Mouse (Mus musculus) CH12.LX (cell line): ENCODE results near the gene Zfp874a.

Experiments used
- CTCF ChIP-seq, 2 experiments: IDR thresholded peaks in 1 of 2; conservative IDR thresholded peaks in 1 of 2; 2 replicates each; pipeline ENCODE4 v1.5.1; 2011 to 2012; ENCODE audit warnings: low read depth in 2 of 2, low read length in 2 of 2, improper control_type of control experiment in 1 of 2, inconsistent platforms in 1 of 2, mild to moderate bottlenecking in 1 of 2, moderate library complexity in 1 of 2
- EP300 ChIP-seq: IDR thresholded peaks from 2 replicates; pipeline ENCODE4 v1.6.1; 2011; ENCODE audit warnings: low read length, improper control_type of control experiment
- MAFK ChIP-seq: IDR thresholded peaks from 2 replicates; pipeline ENCODE4 v1.6.1; 2011; ENCODE audit warnings: low read length, improper control_type of control experiment; ENCODE audit not compliant: insufficient replicate concordance
- POLR2A ChIP-seq: IDR thresholded peaks from 2 replicates; pipeline ENCODE4 v1.6.1; 2011; ENCODE audit warnings: low read depth, mild to moderate bottlenecking, improper control_type of control experiment, low read length
- RAD21 ChIP-seq: IDR thresholded peaks from 2 replicates; pipeline ENCODE4 v1.6.1; 2011; ENCODE audit warnings: low read depth, mild to moderate bottlenecking, low read length, improper control_type of control experiment, moderate library complexity
- SMC3 ChIP-seq: IDR thresholded peaks from 2 replicates; pipeline ENCODE4 v1.6.1; 2011; ENCODE audit warnings: low read depth, low read length, improper control_type of control experiment
- USF1 ChIP-seq: IDR thresholded peaks from 2 replicates; pipeline ENCODE4 v1.6.1; 2014; ENCODE audit warnings: low read depth, mild to moderate bottlenecking, inconsistent platforms, low read length, improper control_type of control experiment

GRCm38 (mm10) chr13:67451172-67452020 is at the start of gene Zfp874a:
- no peak for TF ChIP-seq USF1
- no peak for TF ChIP-seq SMC3
- TF ChIP-seq CTCF (conservative IDR thresholded peaks at IDR 0.05 in 1 of 2, IDR thresholded peaks at IDR 0.05 in 1 of 2; ENCODE audit: low read depth in 2 of 2, low read length in 2 of 2), result no peak
- TF ChIP-seq POLR2A, result peak; percentile 42
- no peak for TF ChIP-seq MAFK
- no peak for TF ChIP-seq EP300
- no peak for TF ChIP-seq RAD21
